Mouse (Mus musculus) adrenal gland (tissue): ENCODE measurements around the gene Olfr509.
"Not testable (repeated sequence)": the region's sequence is repeated elsewhere in the genome, so short reads cannot be mapped to it uniquely, and the experiment has no call there.

Experiments
- intact Hi-C: fragments of 180-260 bp; cut with DNase I; formaldehyde crosslinking; loops from one replicate; pipeline ENCODE4 v1.15.1; 2025
- long read RNA-seq, 2 experiments: library from polyadenylated mRNA; unstranded; transcript quantifications; one replicate each; pipeline ENCODE4 v2.0.0; 2020; ENCODE audit warnings: borderline replicate concordance in 1 of 2; ENCODE audit not compliant: insufficient replicate concordance in 1 of 2

Olfr509 gene
- long read RNA-seq, experiment 1 = 0 reads
- long read RNA-seq, experiment 2 = 0 reads

DNA sequence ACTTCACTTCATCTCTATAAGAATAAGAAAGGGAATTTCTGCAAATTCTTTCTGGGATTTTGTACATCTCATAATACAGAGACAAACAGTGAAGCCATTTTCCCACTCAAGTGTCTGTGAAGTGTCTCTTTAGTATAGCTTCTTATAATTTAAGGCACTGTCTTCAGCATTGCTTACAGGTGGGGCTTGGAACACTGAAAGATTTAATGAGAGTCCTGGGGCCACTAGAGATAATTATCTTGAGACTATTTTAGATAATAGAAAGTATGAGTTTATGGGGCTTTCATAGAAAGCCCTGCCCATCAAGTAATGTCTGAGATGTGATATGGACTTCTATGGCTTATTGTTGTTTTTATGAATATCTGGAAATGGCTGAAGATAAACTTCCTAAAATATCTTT lies at the start of gene Olfr509:
Gene Olfr509 (minus strand): TSS at position 101 of the 400 bp plus-strand sequence.
- intact Hi-C loops = no loop called here

DNA sequence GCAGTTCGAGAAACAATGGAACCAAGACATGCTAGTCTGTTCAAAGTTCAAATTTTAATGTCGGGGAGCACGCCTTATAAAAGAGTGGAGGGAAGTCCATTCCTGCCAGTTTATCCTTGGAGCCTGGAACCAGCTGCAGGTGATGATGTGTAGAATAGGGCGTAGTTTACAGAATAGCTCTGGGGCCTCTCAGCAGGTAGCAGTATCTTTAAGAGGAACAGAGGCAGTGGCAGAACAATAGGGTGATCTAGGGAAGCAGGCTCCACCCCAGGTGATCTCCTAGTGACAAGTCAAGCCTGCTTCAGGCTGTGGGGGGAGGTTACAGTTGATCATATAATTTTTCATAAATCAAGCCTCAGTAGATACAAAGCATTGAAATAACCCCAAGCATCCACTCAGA lies 27.2 kb upstream of the Olfr509 start:
- intact Hi-C loops = no loop called here

- intact Hi-C loops = no loop called here
Observed at GRCm38 (mm10) chr7:108671058-108671457, 19.4 kb upstream of the Olfr509 start.

- intact Hi-C loops = no loop called here
Observed at GRCm38 (mm10) chr7:108666118-108666517, 14.4 kb upstream of the Olfr509 start, which contains the start of gene Olfr510. Gene Olfr510 (plus strand): TSS chr7:108666418.

GRCm38 (mm10) chr7:108662419-108662818 lies 10.7 kb upstream of the Olfr509 start:
- intact Hi-C loops = no loop called here

- intact Hi-C loops = no loop called here
Observed at GRCm38 (mm10) chr7:108629694-108630093, 22.0 kb downstream of the Olfr509 start, which contains the start of gene Olfr508. Gene Olfr508 (plus strand): TSS chr7:108629994.

- intact Hi-C loops = no loop called here
Observed at GRCm38 (mm10) chr7:108621514-108621913, 30.2 kb downstream of the Olfr509 start, which contains the start of gene Olfr507. Gene Olfr507 (plus strand): TSS chr7:108621814.

GRCm38 (mm10) chr7:108616781-108617180 lies 34.9 kb downstream of the Olfr509 start:
- intact Hi-C loops = not testable (repeated sequence)

GRCm38 (mm10) chr7:108614110-108614509 lies 37.6 kb downstream of the Olfr509 start:
- intact Hi-C loops = no loop called here

DNA sequence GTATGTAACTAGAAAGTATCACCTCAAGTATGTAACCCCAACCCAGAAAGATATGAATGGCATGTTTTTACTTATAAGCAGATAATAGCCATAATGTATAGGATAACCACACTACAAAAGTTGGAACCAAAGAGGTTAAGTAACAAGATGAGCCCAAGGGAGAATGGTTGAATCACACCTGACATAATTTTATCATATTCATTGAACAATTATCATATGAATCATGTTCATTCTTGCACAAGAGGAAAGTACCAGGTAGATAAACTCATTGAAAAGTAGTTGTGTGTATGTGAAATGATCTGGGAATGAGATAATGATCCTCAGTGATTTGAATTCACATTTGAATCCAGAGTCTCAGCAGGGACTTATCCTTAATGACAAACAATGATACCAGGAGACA lies 41.2 kb downstream of the Olfr509 start, which contains the start of gene Olfr506:
Gene Olfr506 (plus strand): TSS at position 301 of the 400 bp plus-strand sequence.
- intact Hi-C loops = no loop called here

GRCm38 (mm10) chr7:108601916-108602315 lies 49.8 kb downstream of the Olfr509 start:
- intact Hi-C loops = not testable (repeated sequence)
